Mouse (Mus musculus): Measurements from ENCODE around the gene Gm21294. TPM values are rescaled to one million over a fixed set of nuclear protein-coding genes. Genes with fewer than 3 reads are reported as not detected.
"Not testable (repeated sequence)": the region's sequence is repeated elsewhere in the genome, so short reads cannot be mapped to it uniquely, and the experiment has no call there.

Gene Gm21294
- not detected in 2 replicates for total RNA-seq (2014; rRNA removed)
- polyA plus RNA-seq (2015; fragmentation: Nextera tagmentation; extraction: Ambion mirVana) = not detected in 2 replicates

GRCm38 (mm10) chrY:89052506-89052905 lies at the start of gene Gm21294:
Gene Gm21294 (plus strand): TSS chrY:89052806.
- ATAC-seq; H3K27me3 ChIP-seq (ENCODE audit: insufficient read depth, low read length); H3K4me1 ChIP-seq (ENCODE audit: insufficient read depth, low read length); DNase-seq (ENCODE audit: low spot score); H3K4me2 ChIP-seq (ENCODE audit: low read depth, low read length); H3K9ac ChIP-seq (replicated peaks; ENCODE audit: low read length); H3K9me3 ChIP-seq (ENCODE audit: low read length); H3K27ac ChIP-seq; H3K36me3 ChIP-seq (ENCODE audit: insufficient read depth, low read length); H3K4me3 ChIP-seq (ENCODE audit: low read length): not testable (repeated sequence)
- no CpG with 5 or more reads among the region's 5 CpGs for WGBS

DNA sequence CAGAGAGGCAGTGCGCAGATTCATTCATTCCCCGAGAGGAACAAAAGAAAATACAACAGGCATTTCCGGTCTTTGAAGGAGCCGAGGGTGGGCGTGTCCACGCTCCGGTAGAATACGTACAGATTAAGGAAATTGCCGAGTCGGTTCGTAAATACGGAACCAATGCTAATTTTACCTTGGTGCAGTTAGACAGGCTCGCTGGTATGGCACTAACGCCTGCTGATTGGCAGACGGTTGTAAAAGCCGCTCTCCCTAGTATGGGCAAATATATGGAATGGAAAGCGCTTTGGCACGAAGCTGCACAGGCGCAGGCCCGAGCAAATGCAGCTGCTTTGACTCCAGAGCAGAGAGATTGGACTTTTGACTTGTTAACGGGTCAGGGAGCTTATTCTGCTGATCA lies 73.6 kb downstream of the Gm21294 start:
- not testable (repeated sequence) for H3K9me3 ChIP-seq (ENCODE audit: low read length); H3K4me2 ChIP-seq (ENCODE audit: low read depth, low read length); H3K27ac ChIP-seq; H3K9ac ChIP-seq (replicated peaks; ENCODE audit: low read length); H3K36me3 ChIP-seq (ENCODE audit: insufficient read depth, low read length); H3K4me3 ChIP-seq (ENCODE audit: low read length); DNase-seq (ENCODE audit: low spot score); H3K4me1 ChIP-seq (ENCODE audit: insufficient read depth, low read length); ATAC-seq; H3K27me3 ChIP-seq (ENCODE audit: insufficient read depth, low read length)
- WGBS = no CpG with 5 or more reads among the region's 21 CpGs

Measured in hindbrain, postnatal 0 days (tissue).